Mouse (Mus musculus): ENCODE data around the gene Slc31a2.

- no peak for TF ChIP-seq POLR2A (IDR thresholded peaks at IDR 0.05; ENCODE audit: insufficient read length, low read depth)
- TF ChIP-seq USF1 (IDR thresholded peaks at IDR 0.05; ENCODE audit: low read depth): no peak
- TF ChIP-seq E2F4 (IDR thresholded peaks at IDR 0.05; ENCODE audit: insufficient read depth): no peak
- TF ChIP-seq TCF12 (IDR thresholded peaks at IDR 0.05; ENCODE audit: insufficient read depth, poor library complexity, severe bottlenecking): no peak
- TF ChIP-seq MAX (IDR thresholded peaks at IDR 0.05; ENCODE audit: low read depth): no peak
Measured at GRCm38 (mm10) chr4:62281319-62281718, 19.0 kb downstream of the Slc31a2 start.
